Mouse (Mus musculus): ENCODE measurements around the gene Samd4b. TPM values are rescaled to one million over a fixed set of nuclear protein-coding genes. Genes with fewer than 3 reads are reported as not detected.
"Not testable (repeated sequence)": the region's sequence is repeated elsewhere in the genome, so short reads cannot be mapped to it uniquely, and the experiment has no call there.

The Samd4b gene
- polyA plus RNA-seq, 1 experiment from 2014 or later = 3.5 TPM

GRCm38 (mm10) chr7:28511441-28511840, 86.5 kb downstream of the Samd4b start:
- H3K4me3 ChIP-seq (ENCODE audit: low read depth, low read length) = no peak overlapping the region
- H3K4me1 ChIP-seq (ENCODE audit: insufficient read depth) = no peaks in the 10 kb centered on the region
- H3K9me3 ChIP-seq (ENCODE audit: low read length) = no peaks in the 10 kb centered on the region
- TF ChIP-seq EP300 (IDR thresholded peaks at IDR 0.05; ENCODE audit: low read depth) = no peak
- no peak for TF ChIP-seq CTCF (IDR thresholded peaks at IDR 0.05; ENCODE audit: low read depth)
- no peaks in the 10 kb centered on the region for H3K27me3 ChIP-seq (ENCODE audit: insufficient read depth, low read length)
- H3K4me2 ChIP-seq (ENCODE audit: low read depth, low read length) = no peak overlapping the region
- WGBS (ENCODE audit: insufficient replicate concordance) = 64% methylated on average over 8 of the region's 8 CpGs
- H3K36me3 ChIP-seq (replicated peaks; ENCODE audit: insufficient read depth, low read length) = no peaks in the 10 kb centered on the region
- no peak overlapping the region for H3K27ac ChIP-seq (ENCODE audit: low read depth)
- no peak overlapping the region for H3K9ac ChIP-seq (replicated peaks)
- no peak for ATAC-seq
- DNase-seq = no peak

- H3K36me3 ChIP-seq (replicated peaks; ENCODE audit: insufficient read depth, low read length); H3K27ac ChIP-seq (ENCODE audit: low read depth); H3K27me3 ChIP-seq (ENCODE audit: insufficient read depth, low read length); H3K4me1 ChIP-seq (ENCODE audit: insufficient read depth); H3K4me2 ChIP-seq (ENCODE audit: low read depth, low read length); H3K9me3 ChIP-seq (ENCODE audit: low read length); H3K4me3 ChIP-seq (ENCODE audit: low read depth, low read length); H3K9ac ChIP-seq (replicated peaks); DNase-seq; ATAC-seq: not testable (repeated sequence)
- 52% methylated on average over 8 of the region's 8 CpGs for WGBS (ENCODE audit: insufficient replicate concordance)
Observed at GRCm38 (mm10) chr7:28510405-28510974, 87.5 kb downstream of the Samd4b start, which contains the start of gene Ifnl2. Ifnl2 (minus strand) TSS chr7:28510455.

DNA sequence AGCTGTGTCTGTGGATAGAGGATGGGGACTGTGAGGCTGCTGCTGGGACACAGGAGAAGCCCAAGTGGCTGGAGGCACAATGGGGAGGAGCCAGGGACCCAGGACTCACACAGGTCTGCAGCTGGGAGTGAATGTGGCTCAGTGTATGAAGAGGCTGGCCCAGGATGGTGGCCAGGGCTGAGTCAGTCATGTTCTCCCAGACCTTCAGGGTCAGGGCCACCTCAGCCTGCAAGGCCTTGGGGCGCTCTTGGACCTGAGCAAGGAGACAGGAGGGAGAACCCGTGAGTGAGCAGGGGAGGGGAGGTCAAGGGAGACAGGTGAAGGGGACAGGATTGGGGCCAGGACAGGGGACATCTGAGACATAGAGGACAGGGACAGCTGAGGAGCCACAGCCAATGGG, 88.8 kb downstream of the Samd4b start:
- not testable (repeated sequence) for H3K9me3 ChIP-seq (ENCODE audit: low read length); H3K9ac ChIP-seq (replicated peaks); H3K27ac ChIP-seq (ENCODE audit: low read depth); H3K4me3 ChIP-seq (ENCODE audit: low read depth, low read length); H3K36me3 ChIP-seq (replicated peaks; ENCODE audit: insufficient read depth, low read length); H3K27me3 ChIP-seq (ENCODE audit: insufficient read depth, low read length); H3K4me1 ChIP-seq (ENCODE audit: insufficient read depth); DNase-seq; H3K4me2 ChIP-seq (ENCODE audit: low read depth, low read length); ATAC-seq
- WGBS (ENCODE audit: insufficient replicate concordance) = 60% methylated on average over 2 of the region's 2 CpGs

- Histone ChIP-seq H3K4me2 (ENCODE audit: low read depth, low read length) (no peak overlapping the region), H3K4me3 (ENCODE audit: low read depth, low read length) (no peak overlapping the region), H3K27ac (ENCODE audit: low read depth) (no peak overlapping the region), H3K27me3 (ENCODE audit: insufficient read depth, low read length) (no peaks in the 10 kb centered on the region), H3K4me1 (ENCODE audit: insufficient read depth) (no peaks in the 10 kb centered on the region), H3K9ac (replicated peaks) (no peak overlapping the region), H3K9me3 (ENCODE audit: low read length) (no peaks in the 10 kb centered on the region), H3K36me3 (replicated peaks; ENCODE audit: insufficient read depth, low read length) (no peaks in the 10 kb centered on the region)
- no peak for ATAC-seq
- WGBS (ENCODE audit: insufficient replicate concordance) = 5% methylated on average over 5 of the region's 5 CpGs
- DNase-seq = peak; percentile 28
- no peak for TF ChIP-seq CTCF (IDR thresholded peaks at IDR 0.05; ENCODE audit: low read depth)
- TF ChIP-seq EP300 (IDR thresholded peaks at IDR 0.05; ENCODE audit: low read depth) = no peak
Observed at GRCm38 (mm10) chr7:28505585-28505984, 92.4 kb downstream of the Samd4b start.

- no peak for ATAC-seq
- H3K4me2 ChIP-seq (ENCODE audit: low read depth, low read length) = no peak overlapping the region
- no peaks in the 10 kb centered on the region for H3K9me3 ChIP-seq (ENCODE audit: low read length)
- no peak overlapping the region for H3K27ac ChIP-seq (ENCODE audit: low read depth)
- H3K27me3 ChIP-seq (ENCODE audit: insufficient read depth, low read length) = no peaks in the 10 kb centered on the region
- no peak for DNase-seq
- no peaks in the 10 kb centered on the region for H3K36me3 ChIP-seq (replicated peaks; ENCODE audit: insufficient read depth, low read length)
- no peak overlapping the region for H3K4me3 ChIP-seq (ENCODE audit: low read depth, low read length)
- TF ChIP-seq EP300 (IDR thresholded peaks at IDR 0.05; ENCODE audit: low read depth) (no peak), CTCF (IDR thresholded peaks at IDR 0.05; ENCODE audit: low read depth) (no peak)
- no peak overlapping the region for H3K9ac ChIP-seq (replicated peaks)
- H3K4me1 ChIP-seq (ENCODE audit: insufficient read depth) = no peaks in the 10 kb centered on the region
- WGBS (ENCODE audit: insufficient replicate concordance) = 78% methylated on average over 11 of the region's 11 CpGs
Observed at GRCm38 (mm10) chr7:28495426-28495825, 102.5 kb downstream of the Samd4b start.

- Histone ChIP-seq H3K9me3 (ENCODE audit: low read length) (no peaks in the 10 kb centered on the region), H3K36me3 (replicated peaks; ENCODE audit: insufficient read depth, low read length) (no peaks in the 10 kb centered on the region), H3K4me1 (ENCODE audit: insufficient read depth) (peaks cover 5% of the 10 kb centered on the region; the same call in 1 of the 2 replicates), H3K9ac (replicated peaks) (no peak overlapping the region), H3K27me3 (ENCODE audit: insufficient read depth, low read length) (peaks cover 6% of the 10 kb centered on the region; the same call in 1 of the 2 replicates), H3K4me2 (ENCODE audit: low read depth, low read length) (no peak overlapping the region), H3K27ac (ENCODE audit: low read depth) (no peak overlapping the region), H3K4me3 (ENCODE audit: low read depth, low read length) (no peak overlapping the region)
- TF ChIP-seq EP300 (IDR thresholded peaks at IDR 0.05; ENCODE audit: low read depth) (no peak), CTCF (IDR thresholded peaks at IDR 0.05; ENCODE audit: low read depth) (no peak)
- WGBS (ENCODE audit: insufficient replicate concordance) = 81% methylated on average over 8 of the region's 8 CpGs
- DNase-seq = no peak
- no peak for ATAC-seq
Observed at GRCm38 (mm10) chr7:28492310-28492709, 105.6 kb downstream of the Samd4b start.

GRCm38 (mm10) chr7:28490903-28491302, 107.0 kb downstream of the Samd4b start:
- TF ChIP-seq CTCF (IDR thresholded peaks at IDR 0.05; ENCODE audit: low read depth) (no peak), EP300 (IDR thresholded peaks at IDR 0.05; ENCODE audit: low read depth) (no peak)
- Histone ChIP-seq H3K27ac (ENCODE audit: low read depth) (no peak overlapping the region), H3K9ac (replicated peaks) (no peak overlapping the region), H3K27me3 (ENCODE audit: insufficient read depth, low read length) (peaks cover 6% of the 10 kb centered on the region; the same call in 1 of the 2 replicates), H3K4me2 (ENCODE audit: low read depth, low read length) (0 out of 2 replicates have a peak overlapping the region, but pooled peaks have one; percentile 18), H3K36me3 (replicated peaks; ENCODE audit: insufficient read depth, low read length) (no peaks in the 10 kb centered on the region), H3K9me3 (ENCODE audit: low read length) (no peaks in the 10 kb centered on the region), H3K4me3 (ENCODE audit: low read depth, low read length) (no peak overlapping the region), H3K4me1 (ENCODE audit: insufficient read depth) (peaks cover 5% of the 10 kb centered on the region; the same call in 1 of the 2 replicates)
- no peak for DNase-seq
- WGBS (ENCODE audit: insufficient replicate concordance) = 40% methylated on average over 14 of the region's 14 CpGs
- no peak for ATAC-seq
